Mouse (Mus musculus) kidney, postnatal 25 days (tissue): Measurements from ENCODE around the gene Pcx.
A peak's percentile ranks its signal among the peaks of the same experiment; 100 is the strongest.

ENCODE experiments used
- DNase-seq, 2 experiments: peaks; one replicate each; pipeline ENCODE4 v3.0.0; 2021; ENCODE audit warnings: mixed read lengths in 2 of 2

Pcx gene

DNA sequence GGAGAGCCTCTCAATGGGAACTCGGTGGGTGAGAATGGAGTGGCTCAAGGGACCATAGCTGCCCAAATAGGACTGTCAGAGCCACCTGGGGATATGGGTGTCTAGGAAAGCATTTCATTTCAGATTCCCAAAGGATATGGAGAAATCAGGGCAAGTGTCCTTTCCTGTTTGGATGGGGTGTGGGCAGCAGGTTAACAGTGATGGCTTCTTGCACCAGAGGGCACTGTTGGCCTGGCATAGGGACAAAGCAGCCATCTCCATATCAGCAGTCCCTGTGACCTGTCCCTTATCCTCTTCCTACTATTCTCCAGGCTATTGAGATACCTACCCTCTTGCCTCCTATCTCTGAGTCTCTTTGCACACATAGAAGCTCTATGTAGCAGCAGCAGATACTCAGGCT lies 78.8 kb downstream of the Pcx start:
- DNase-seq: peak in 1 of 2 experiments; percentile 36

DNA sequence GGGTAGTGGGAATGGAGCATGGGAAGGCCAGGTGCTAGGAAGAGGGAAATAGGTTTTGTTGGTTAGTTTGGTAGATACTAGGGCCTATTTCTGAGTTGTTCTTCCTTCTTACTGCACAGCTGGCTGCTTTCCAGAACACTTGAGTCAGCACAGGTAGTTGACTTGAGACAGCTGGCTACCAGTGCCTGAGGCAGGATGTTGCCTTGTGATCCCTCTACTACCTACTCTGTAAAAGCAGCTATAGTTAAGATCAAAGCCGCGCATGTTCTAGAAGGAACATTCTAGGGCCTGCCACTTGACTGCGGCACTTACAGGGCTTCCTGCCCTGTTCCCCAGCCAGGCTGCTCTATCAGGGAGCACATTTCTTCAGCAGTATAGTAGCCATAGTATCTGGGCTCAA lies 79.8 kb downstream of the Pcx start:
- DNase-seq: peak; percentile 57 to 64

- peak; percentile 82 to 95 for DNase-seq
Measured at GRCm38 (mm10) chr19:4593792-4594522, 83.7 kb downstream of the Pcx start.

GRCm38 (mm10) chr19:4596071-4596470 lies 85.8 kb downstream of the Pcx start:
- DNase-seq: peak; percentile 49 to 65

- DNase-seq: peak in 1 of 2 experiments; percentile 33
Measured at GRCm38 (mm10) chr19:4602459-4602858, 92.2 kb downstream of the Pcx start.

- DNase-seq: peak; percentile 76 to 83
Measured at GRCm38 (mm10) chr19:4603801-4604723, 93.8 kb downstream of the Pcx start.

DNA sequence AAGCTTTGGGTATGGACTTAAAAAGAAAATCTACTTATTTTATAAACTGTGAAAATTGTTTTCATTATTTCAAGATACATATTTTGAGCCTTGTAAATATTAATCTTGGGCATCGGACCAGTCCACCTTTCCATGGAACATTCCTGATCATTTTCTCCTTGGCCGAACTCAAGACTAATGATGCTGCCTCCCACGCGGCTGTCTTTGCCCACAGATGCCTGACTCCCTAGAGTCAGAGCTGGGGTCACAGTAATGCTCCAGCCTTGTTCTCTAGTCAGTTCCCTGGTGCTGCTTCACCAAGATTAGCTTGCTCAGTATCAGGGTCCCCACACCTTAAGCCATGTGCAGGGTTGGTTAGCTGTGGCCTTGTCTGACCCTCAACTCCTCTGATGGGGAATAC lies 95.4 kb downstream of the Pcx start:
- DNase-seq: no peak

DNA sequence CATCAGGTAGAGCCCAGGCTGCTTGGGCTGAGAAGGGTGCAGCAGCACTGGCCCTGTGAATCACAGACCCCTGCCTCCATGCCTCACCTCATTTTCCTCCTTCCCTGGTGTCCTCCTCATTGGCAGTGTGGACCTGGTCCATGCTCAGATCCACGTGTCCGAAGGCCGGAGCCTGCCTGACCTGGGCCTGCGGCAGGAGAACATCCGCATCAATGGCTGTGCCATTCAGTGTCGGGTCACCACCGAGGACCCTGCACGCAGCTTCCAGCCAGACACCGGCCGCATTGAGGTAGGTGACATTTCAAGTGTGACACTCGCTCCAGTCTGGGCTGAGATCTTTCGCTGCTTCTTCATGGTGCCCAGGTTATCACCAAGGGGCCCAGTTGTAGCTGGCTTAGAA lies 97.1 kb downstream of the Pcx start:
- DNase-seq: no peak

- no peak for DNase-seq
Measured at GRCm38 (mm10) chr19:4608511-4608910, 98.2 kb downstream of the Pcx start.

- peak in 1 of 2 experiments; percentile 23 for DNase-seq
Measured at GRCm38 (mm10) chr19:4610109-4610508, 99.8 kb downstream of the Pcx start.

DNA sequence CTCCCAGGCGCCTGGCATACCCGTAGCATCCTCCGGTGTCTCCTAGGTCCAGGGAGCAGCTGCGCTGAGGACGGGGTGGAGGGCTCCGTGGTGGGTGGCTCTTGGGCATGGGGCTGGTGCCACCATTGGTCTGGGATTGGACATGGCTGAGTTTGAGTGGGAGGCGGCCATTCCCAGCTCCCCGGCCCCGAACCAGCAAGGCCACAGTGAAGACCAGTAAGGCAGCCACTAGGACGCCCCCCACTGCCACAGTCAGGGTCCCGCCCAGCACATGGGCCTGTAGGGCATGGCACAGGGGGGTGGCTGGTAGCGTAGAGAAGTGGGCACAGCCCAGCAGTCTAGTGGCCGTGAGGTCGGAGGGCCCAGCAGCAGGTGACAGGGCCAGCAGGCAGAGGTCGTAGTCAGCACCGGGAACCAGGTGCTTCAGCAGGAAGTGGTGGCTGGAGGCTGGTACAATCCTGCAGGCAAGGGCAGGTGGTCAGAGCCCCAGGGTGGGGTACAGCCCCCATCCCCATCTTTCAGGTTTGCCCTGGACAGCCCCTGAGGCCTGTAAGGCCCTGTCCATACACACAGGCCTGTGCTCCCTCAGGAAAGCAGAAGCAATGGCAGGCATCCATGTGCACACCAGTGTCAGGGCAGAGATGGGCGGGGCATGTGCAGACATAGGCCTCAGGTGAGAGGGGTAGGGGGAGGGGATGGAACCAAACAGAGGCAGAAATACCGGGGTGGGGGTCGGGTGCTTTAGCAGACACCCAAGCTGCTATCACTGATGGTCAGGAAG lies 102.1 kb downstream of the Pcx start:
- DNase-seq: no peak

DNA sequence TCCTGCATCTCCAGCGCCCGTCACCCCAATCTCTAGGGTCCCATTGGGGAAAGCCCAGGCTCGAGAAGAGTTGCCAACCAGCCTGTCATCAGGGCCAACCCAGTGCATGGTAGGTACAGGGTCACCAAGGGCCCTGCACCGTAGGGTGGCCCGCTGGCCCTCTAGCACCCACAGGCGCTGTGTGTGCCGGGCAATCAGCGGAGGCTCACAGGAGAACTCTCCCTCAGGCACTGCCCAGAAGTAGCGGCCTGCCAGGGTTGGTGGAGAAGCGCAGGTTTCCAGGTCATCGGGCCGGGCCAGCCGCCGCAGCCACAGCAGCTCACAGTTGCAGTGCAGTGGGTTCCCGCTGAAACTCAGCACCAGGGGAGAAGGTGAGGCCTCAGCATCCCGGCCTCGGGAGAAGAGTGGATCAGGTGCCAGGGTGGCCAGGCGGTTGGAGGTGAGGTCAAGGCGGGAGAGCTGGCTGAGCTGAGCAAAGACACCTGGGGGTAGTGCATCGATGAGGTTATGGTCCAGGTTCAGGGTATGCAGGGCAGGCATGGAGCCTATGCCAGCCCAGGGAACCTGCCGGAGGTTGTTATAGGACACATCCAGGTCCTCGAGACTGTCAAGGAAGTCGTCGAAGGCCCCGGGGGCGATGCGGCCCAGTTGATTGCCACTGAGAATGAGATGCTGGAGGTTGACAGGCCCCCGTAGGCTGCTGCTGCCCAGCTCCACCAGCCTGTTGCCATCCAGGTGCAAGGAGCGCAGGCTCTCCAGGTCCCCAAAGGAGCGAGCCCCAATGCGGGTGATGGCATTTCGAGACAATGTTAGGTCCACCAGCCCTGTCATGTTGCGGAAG lies 103.4 kb downstream of the Pcx start:
- DNase-seq: no peak

- DNase-seq: peak in 1 of 2 experiments; percentile 57
Measured at GRCm38 (mm10) chr19:4614305-4615150, 104.3 kb downstream of the Pcx start.

DNA sequence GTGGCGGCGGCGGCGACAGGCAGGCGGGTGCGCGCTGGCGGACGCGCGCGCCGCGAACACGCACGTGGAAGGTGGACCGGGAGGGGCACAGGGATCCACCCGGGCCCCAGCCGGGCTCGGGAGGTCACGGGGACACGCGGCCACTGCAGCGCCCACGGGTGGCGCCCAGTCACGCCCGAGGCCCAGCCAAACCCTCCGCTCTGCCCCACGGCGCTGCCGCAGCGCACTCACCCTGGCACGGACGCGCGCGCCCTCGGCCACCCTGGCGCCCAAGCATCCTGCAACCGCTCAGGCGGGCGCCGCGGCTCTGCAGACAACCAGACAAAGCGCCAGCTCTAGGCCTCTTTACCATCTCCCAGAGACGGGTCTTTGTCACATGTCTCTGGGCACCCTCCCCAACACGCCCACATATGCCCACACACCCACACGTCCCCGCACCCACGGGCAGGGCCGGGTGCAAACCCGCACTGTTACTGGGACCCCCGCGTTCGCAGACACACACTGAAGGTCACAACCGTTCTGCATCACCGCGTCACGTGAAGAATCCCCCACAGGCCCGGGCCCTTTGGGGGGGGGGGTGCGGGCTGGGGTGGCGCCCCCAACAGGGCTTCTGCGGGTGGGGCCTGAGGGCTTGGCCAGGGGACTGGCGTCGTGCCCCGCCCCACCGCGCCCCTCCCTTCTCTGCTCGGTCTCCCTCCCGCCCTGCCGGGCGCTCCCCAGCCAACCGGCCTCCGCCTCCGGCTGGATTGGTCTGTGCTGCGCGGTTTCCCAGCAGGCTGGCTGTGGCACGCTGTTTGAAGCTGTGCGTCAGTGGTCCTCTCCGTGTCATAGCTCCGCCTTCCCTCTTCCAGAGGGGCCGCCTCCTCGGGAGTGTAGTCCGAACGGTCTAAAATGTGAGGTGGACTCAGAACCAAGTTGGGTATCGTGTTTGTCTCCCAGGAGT lies 105.2 kb downstream of the Pcx start, which contains the start of gene Lrfn4:
Gene Lrfn4 (minus strand): TSS at position 517 of the 943 bp plus-strand sequence.
- DNase-seq: peak; percentile 74 to 92

- no peak for DNase-seq
Measured at GRCm38 (mm10) chr19:4616546-4616945, 106.3 kb downstream of the Pcx start.

DNA sequence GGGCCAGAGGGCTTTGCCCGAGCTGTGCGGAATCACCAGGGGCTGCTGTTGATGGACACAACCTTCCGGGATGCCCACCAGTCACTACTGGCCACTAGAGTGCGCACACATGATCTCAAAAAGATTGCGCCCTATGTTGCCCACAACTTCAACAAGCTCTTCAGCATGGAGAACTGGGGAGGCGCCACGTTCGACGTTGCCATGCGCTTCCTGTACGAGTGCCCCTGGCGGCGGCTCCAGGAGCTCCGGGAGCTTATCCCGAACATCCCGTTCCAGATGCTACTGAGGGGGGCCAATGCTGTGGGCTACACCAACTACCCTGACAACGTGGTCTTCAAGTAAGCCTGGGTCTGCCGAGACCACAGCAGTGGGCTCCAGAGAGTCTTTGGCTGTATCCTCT lies 107.9 kb downstream of the Pcx start:
- DNase-seq: no peak

DNA sequence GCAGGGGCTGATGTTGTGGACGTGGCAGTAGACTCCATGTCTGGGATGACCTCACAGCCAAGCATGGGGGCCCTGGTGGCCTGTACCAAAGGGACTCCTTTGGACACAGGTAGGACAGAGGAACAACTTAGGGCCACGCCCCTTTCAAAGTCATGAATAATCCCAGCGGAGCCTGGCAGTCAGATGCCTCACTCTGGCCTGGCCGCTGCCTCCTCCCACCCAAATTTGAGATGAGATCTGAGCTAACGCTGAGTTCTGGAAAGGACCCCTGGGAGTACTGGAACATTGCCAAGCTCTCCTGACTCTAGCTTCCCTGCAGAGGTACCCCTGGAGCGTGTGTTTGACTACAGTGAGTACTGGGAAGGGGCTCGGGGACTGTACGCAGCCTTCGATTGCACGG lies 109.2 kb downstream of the Pcx start:
- no peak for DNase-seq

DNA sequence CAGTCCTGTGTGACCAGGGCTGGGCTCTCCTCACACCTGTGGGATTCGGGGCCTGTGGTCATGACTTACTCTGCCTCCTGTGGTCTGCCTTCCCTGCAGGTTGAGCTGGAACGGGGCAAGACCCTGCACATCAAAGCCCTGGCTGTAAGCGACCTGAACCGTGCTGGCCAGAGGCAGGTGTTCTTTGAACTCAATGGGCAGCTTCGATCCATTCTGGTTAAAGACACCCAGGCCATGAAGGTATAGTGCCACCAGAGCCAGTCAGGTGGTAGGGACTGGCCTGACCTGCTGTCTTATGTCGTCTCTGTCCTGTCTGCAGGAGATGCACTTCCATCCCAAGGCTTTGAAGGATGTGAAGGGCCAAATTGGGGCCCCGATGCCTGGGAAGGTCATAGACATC lies 110.4 kb downstream of the Pcx start:
- DNase-seq: no peak

- DNase-seq: no peak
Measured at GRCm38 (mm10) chr19:4622780-4623179, 112.5 kb downstream of the Pcx start.

DNA sequence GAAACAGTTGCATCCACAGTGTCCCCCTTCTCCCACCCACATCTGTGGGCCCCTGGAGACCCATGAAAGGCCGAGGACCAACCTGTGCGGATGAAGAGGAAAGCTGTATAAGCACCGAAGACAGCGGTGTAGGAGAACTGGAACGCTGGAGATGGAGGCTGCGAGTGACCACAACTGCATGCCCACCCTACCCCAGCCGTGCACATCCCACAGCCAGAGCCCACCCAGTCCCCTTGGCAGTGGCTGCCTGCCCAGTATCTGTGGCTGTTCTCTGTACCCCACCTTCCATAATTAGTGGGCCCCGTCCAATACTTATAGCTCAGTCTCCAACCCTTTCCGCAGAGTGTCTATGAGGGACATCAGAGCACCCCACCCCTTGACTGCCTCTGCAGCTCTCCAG lies 113.1 kb downstream of the Pcx start:
- no peak for DNase-seq
